Mouse (Mus musculus): ENCODE data around the gene Irak1. TPM values are rescaled to one million over a fixed set of nuclear protein-coding genes. Genes with fewer than 3 reads are reported as not detected.
A peak's percentile ranks its signal among the peaks of the same experiment; 100 is the strongest.

Irak1 gene
- total RNA-seq, 1 experiment: 35.9 TPM

DNA sequence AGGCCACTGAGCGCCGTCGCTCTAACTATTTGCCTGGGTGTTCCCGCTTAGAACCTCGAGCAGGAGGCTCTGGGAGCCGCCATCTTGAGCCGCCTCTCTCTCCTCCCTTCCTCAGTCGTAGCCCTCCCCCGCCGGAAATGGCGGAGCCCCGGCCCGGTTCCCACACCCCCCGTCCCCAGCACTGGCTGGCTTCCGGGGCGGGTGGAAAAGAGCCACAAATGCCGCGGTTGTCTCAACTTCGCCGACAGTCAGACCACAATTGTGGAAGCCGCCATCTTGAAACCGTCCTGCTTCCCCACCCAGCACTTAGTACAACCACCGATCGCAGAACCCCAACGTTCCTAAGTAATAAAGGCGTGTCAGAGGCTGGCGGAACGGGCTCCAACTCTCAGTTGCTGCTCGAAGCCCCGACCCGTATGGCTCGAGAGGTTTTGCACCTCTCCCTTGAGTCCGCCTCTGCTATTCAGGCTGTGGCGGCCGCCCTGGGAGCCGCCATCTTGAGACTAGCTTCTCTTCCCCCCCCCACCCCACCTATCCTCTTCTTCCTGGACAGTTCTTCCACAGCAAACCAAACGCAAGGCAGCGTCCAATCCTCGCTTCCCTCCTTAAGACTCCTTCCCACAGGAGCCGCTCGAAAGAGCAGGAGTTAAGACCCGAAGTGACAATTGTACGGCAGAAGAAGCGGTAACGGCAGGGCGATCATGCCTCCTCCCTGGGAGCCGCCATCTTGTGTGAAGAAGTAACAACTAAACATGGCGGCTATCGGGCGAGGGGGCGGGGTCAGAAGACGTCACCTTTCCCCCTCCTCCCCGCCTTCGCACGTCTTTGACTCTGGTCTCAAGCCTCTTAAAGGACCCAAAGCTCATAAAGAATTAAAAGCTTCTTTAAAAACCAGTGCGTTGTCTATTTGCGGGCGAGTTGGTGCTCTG lies 57.2 kb downstream of the Irak1 start, which contains the start of gene Hcfc1:
Hcfc1 (minus strand) TSS at position 110 of the 929 bp plus-strand sequence.
- in situ Hi-C loops (cut with MboI; ENCODE audit: low sequenced_read_pairs in 2 of 2, unreplicated experiment in 2 of 2): loop anchor here in 1 of 2 experiments (25.0 kb wide), 1 partner anchor 271 kb away; the partner anchor contains the start of gene Flna
- peaks cover 21% of the 10 kb centered on the region for H3K36me3 ChIP-seq (ENCODE audit: control insufficient read depth, insufficient read depth, low read length, poor library complexity, severe bottlenecking)

DNA sequence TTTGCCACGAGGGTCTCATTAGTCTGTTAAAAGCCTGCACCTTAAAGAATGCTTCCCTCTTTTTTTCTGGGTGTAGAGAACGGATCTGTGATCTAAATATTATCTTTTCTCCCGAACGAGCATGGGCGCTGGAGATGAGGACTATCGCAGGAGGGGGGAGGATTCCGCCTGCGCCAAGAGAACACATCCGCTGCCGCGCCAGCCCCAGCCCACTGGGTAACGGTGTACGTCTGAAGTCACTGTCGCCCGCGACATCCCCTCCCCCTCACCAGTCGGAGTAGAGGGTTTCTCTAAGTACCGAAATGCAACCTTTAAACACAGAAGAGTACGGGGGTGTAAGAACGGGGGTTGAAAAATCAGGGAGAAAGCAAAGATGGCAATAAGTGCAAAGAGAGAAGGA lies 58.4 kb downstream of the Irak1 start:
- peak overlapping the region; percentile 97 to 98 for H3K4me3 ChIP-seq (ENCODE audit: insufficient read depth in 1 of 2, low read depth in 1 of 2, low read length in 2 of 2, poor library complexity in 1 of 2, severe bottlenecking in 1 of 2)
- in situ Hi-C loops (cut with MboI; ENCODE audit: low sequenced_read_pairs in 2 of 2, unreplicated experiment in 2 of 2): loop anchor here in 1 of 2 experiments (25.0 kb wide), 1 partner anchor 272 kb away; the partner anchor contains the start of gene Flna

More for the DNA sequence above, 57.2 kb downstream of the Irak1 start, which contains the start of gene Hcfc1:
- H3K9ac ChIP-seq (ENCODE audit: insufficient read depth, low read depth, low read length, poor library complexity, severe bottlenecking): peak within 1 kb of the TSS; percentile 99
- H3K9me3 ChIP-seq (ENCODE audit: control insufficient read depth, insufficient read depth, low read depth, low read length): no peaks in the 10 kb centered on the region
- H3K4me1 ChIP-seq (ENCODE audit: control insufficient read depth in 2 of 2, insufficient read depth in 2 of 2, low read length in 2 of 2, poor library complexity in 1 of 2): peaks cover 2% of the 10 kb centered on the region in 2 experiments; a peak in 2 of 4 replicates
- TF ChIP-seq CHD2 (IDR thresholded peaks at IDR 0.05; ENCODE audit: low read depth, low read length) (no peak), HCFC1 (IDR thresholded peaks at IDR 0.05; ENCODE audit: borderline replicate concordance, insufficient read depth, low read length) (peak; percentile 7; the same call in 1 of the 2 replicates), ZNF384 (IDR thresholded peaks at IDR 0.05; ENCODE audit: low read depth, low read length) (no peak), MAFK (IDR thresholded peaks at IDR 0.05; ENCODE audit: insufficient read depth, low read depth, low read length) (no peak), ZC3H11A (IDR thresholded peaks at IDR 0.05; ENCODE audit: borderline replicate concordance, low read depth, low read length) (no peak)
- peak; percentile 65 for DNase-seq (ENCODE audit: low read depth, low spot score)
- peak within 1 kb of the TSS; percentile 99 for H3K27ac ChIP-seq (ENCODE audit: insufficient read depth, low read depth, low read length, poor library complexity, severe bottlenecking)
- H3K4me3 ChIP-seq (ENCODE audit: insufficient read depth in 1 of 2, low read depth in 1 of 2, low read length in 2 of 2, poor library complexity in 1 of 2, severe bottlenecking in 1 of 2): peak within 1 kb of the TSS; percentile 97 to 98

DNA sequence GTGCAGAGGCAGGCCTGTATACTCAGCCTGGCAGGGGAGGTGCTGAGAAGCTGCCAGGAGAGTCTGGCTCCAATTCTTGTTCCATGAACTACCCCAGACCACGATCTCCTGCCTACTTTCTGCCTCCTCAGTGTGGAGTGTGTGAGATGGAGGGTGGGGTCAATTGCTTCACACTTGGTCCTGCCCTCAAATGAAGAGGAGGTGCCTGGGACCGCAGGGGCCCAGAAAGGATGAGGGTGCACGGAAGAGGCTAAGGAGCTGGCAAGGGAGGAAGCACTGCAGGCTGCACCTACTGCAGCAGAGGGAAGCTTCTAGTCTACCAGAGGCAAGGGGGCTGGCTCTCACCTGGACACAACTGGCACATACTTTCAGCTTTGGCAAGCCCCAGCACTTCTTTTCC lies 59.4 kb downstream of the Irak1 start:
- Histone ChIP-seq H3K4me3 (ENCODE audit: insufficient read depth in 1 of 2, low read depth in 1 of 2, low read length in 2 of 2, poor library complexity in 1 of 2, severe bottlenecking in 1 of 2) (peak overlapping the region; percentile 97 to 98), H3K9me3 (ENCODE audit: control insufficient read depth, insufficient read depth, low read depth, low read length) (no peaks in the 10 kb centered on the region), H3K36me3 (ENCODE audit: control insufficient read depth, insufficient read depth, low read length, poor library complexity, severe bottlenecking) (peaks cover 37% of the 10 kb centered on the region), H3K4me1 (ENCODE audit: control insufficient read depth in 2 of 2, insufficient read depth in 2 of 2, low read length in 2 of 2, poor library complexity in 1 of 2) (peaks cover 2% of the 10 kb centered on the region in 2 experiments; a peak in 2 of 4 replicates), H3K9ac (ENCODE audit: insufficient read depth, low read depth, low read length, poor library complexity, severe bottlenecking) (peak overlapping the region; percentile 99), H3K27ac (ENCODE audit: insufficient read depth, low read depth, low read length, poor library complexity, severe bottlenecking) (0 out of 2 replicates have a peak overlapping the region, but pooled peaks have one; percentile 43)
- in situ Hi-C loops (cut with MboI; ENCODE audit: low sequenced_read_pairs in 2 of 2, unreplicated experiment in 2 of 2): loop anchor here in 1 of 2 experiments (25.0 kb wide), 1 partner anchor 273 kb away; the partner anchor contains the start of gene Flna
- no peak for TF ChIP-seq ZNF384 (IDR thresholded peaks at IDR 0.05; ENCODE audit: low read depth, low read length)
- TF ChIP-seq HCFC1 (IDR thresholded peaks at IDR 0.05; ENCODE audit: borderline replicate concordance, insufficient read depth, low read length): no peak
- TF ChIP-seq CHD2 (IDR thresholded peaks at IDR 0.05; ENCODE audit: low read depth, low read length): no peak
- TF ChIP-seq ZC3H11A (IDR thresholded peaks at IDR 0.05; ENCODE audit: borderline replicate concordance, low read depth, low read length): no peak
- TF ChIP-seq MAFK (IDR thresholded peaks at IDR 0.05; ENCODE audit: insufficient read depth, low read depth, low read length): no peak
- DNase-seq (ENCODE audit: low read depth, low spot score): no peak

More for the DNA sequence above, 58.4 kb downstream of the Irak1 start:
- no peak for DNase-seq (ENCODE audit: low read depth, low spot score)
- peaks cover 2% of the 10 kb centered on the region in 2 experiments; a peak in 2 of 4 replicates for H3K4me1 ChIP-seq (ENCODE audit: control insufficient read depth in 2 of 2, insufficient read depth in 2 of 2, low read length in 2 of 2, poor library complexity in 1 of 2)
- no peaks in the 10 kb centered on the region for H3K9me3 ChIP-seq (ENCODE audit: control insufficient read depth, insufficient read depth, low read depth, low read length)
- H3K27ac ChIP-seq (ENCODE audit: insufficient read depth, low read depth, low read length, poor library complexity, severe bottlenecking): peak overlapping the region; percentile 99; the same call in 1 of the 2 replicates
- TF ChIP-seq ZNF384 (IDR thresholded peaks at IDR 0.05; ENCODE audit: low read depth, low read length) (no peak), CHD2 (IDR thresholded peaks at IDR 0.05; ENCODE audit: low read depth, low read length) (no peak), ZC3H11A (IDR thresholded peaks at IDR 0.05; ENCODE audit: borderline replicate concordance, low read depth, low read length) (no peak), MAFK (IDR thresholded peaks at IDR 0.05; ENCODE audit: insufficient read depth, low read depth, low read length) (no peak), HCFC1 (IDR thresholded peaks at IDR 0.05; ENCODE audit: borderline replicate concordance, insufficient read depth, low read length) (no peak)
- peak overlapping the region; percentile 99 for H3K9ac ChIP-seq (ENCODE audit: insufficient read depth, low read depth, low read length, poor library complexity, severe bottlenecking)
- peaks cover 31% of the 10 kb centered on the region for H3K36me3 ChIP-seq (ENCODE audit: control insufficient read depth, insufficient read depth, low read length, poor library complexity, severe bottlenecking)

Other genes starting within 250 kb of the Irak1 start
- gene Srpk3, start 249.5 kb downstream of the Irak1 start, total RNA-seq (2012; rRNA removed): 1.2 and 1.5 TPM in 2 replicates
- 169 and 194 TPM in 2 replicates for gene Idh3g, start 237.0 kb downstream of the Irak1 start, total RNA-seq (2012; rRNA removed)
- gene Ssr4, start 236.9 kb downstream of the Irak1 start, total RNA-seq (2012; rRNA removed): 290 and 294 TPM in 2 replicates
- 55.2 and 97.6 TPM in 2 replicates for gene Pdzd4, start 198.9 kb downstream of the Irak1 start, total RNA-seq (2012; rRNA removed)
- gene Avpr2, start 131.8 kb downstream of the Irak1 start, total RNA-seq (2012; rRNA removed): 0.04 and 0.16 TPM in 2 replicates
- gene L1cam, start 127.8 kb downstream of the Irak1 start, total RNA-seq (2012; rRNA removed): 6.0 TPM in 2 replicates
- gene Arhgap4, start 102.0 kb downstream of the Irak1 start, total RNA-seq (2012; rRNA removed): 3.5 and 7.7 TPM in 2 replicates
- 142 and 145 TPM in 2 replicates for gene Naa10, start 102.0 kb downstream of the Irak1 start, total RNA-seq (2012; rRNA removed)
- 33.4 and 36.8 TPM in 2 replicates for gene Renbp, start 93.1 kb downstream of the Irak1 start, total RNA-seq (2012; rRNA removed)
- 89.6 and 95.7 TPM in 2 replicates for gene Hcfc1, start 57.6 kb downstream of the Irak1 start, total RNA-seq (2012; rRNA removed)
- not detected in 2 replicates for gene Opn1mw, start 103.5 kb upstream of the Irak1 start, total RNA-seq (2012; rRNA removed)
- 9.6 and 10.4 TPM in 2 replicates for gene Mecp2, start 111.4 kb upstream of the Irak1 start, total RNA-seq (2012; rRNA removed)
- gene Tex28, start 143.9 kb upstream of the Irak1 start, total RNA-seq (2012; rRNA removed): not detected in 2 replicates
- gene Tktl1, start 153.3 kb upstream of the Irak1 start, total RNA-seq (2012; rRNA removed): 0.42 and 0.89 TPM in 2 replicates
- 687 and 844 TPM in 2 replicates for gene Flna, start 225.9 kb upstream of the Irak1 start, total RNA-seq (2012; rRNA removed)
- gene Emd, start 230.8 kb upstream of the Irak1 start, total RNA-seq (2012; rRNA removed): 44.3 and 59.0 TPM in 2 replicates
- 2,135 and 2,379 TPM in 2 replicates for gene Rpl10, start 246.9 kb upstream of the Irak1 start, total RNA-seq (2012; rRNA removed)